Mouse (Mus musculus): ENCODE data around the gene Atp6v0d1. TPM values are rescaled to one million over a fixed set of nuclear protein-coding genes. Genes with fewer than 3 reads are reported as not detected.

Gene Atp6v0d1
- polyA plus RNA-seq, 1 experiment from 2014 or later = 146 TPM

- Histone ChIP-seq H3K27me3 (replicated peaks; ENCODE audit: insufficient read depth, low read length) (no peaks in the 10 kb centered on the region), H3K9me3 (ENCODE audit: low read length) (no peaks in the 10 kb centered on the region), H3K4me2 (replicated peaks; ENCODE audit: low read depth, low read length) (no peak overlapping the region), H3K4me3 (ENCODE audit: low read depth, low read length) (no peak overlapping the region), H3K27ac (ENCODE audit: low read length) (no peak overlapping the region), H3K36me3 (ENCODE audit: insufficient read depth, low read length) (no peaks in the 10 kb centered on the region), H3K4me1 (ENCODE audit: insufficient read depth, low read depth, low read length) (0 out of 2 replicates have a peak, but pooled peaks cover 4% of the 10 kb centered on the region), H3K9ac (replicated peaks; ENCODE audit: low read depth) (no peak overlapping the region)
- DNase-seq (ENCODE audit: low spot score) = no peak
- WGBS = 71% methylated on average over 5 of the region's 5 CpGs
- ATAC-seq = no peak
- no peak for TF ChIP-seq EP300 (IDR thresholded peaks at IDR 0.05)
- TF ChIP-seq CTCF (IDR thresholded peaks at IDR 0.05) = no peak
Observed at GRCm38 (mm10) chr8:105601301-105601700, 35.5 kb upstream of the Atp6v0d1 start.

GRCm38 (mm10) chr8:105598777-105599176 lies 32.9 kb upstream of the Atp6v0d1 start:
- H3K9me3 ChIP-seq (ENCODE audit: low read length) = no peaks in the 10 kb centered on the region
- H3K4me1 ChIP-seq (ENCODE audit: insufficient read depth, low read depth, low read length) = no peaks in the 10 kb centered on the region
- H3K4me3 ChIP-seq (ENCODE audit: low read depth, low read length) = no peak overlapping the region
- H3K4me2 ChIP-seq (replicated peaks; ENCODE audit: low read depth, low read length) = no peak overlapping the region
- no peak for ATAC-seq
- DNase-seq (ENCODE audit: low spot score) = no peak
- no peaks in the 10 kb centered on the region for H3K27me3 ChIP-seq (replicated peaks; ENCODE audit: insufficient read depth, low read length)
- H3K9ac ChIP-seq (replicated peaks; ENCODE audit: low read depth) = no peak overlapping the region
- TF ChIP-seq CTCF (IDR thresholded peaks at IDR 0.05) (no peak), EP300 (IDR thresholded peaks at IDR 0.05) (no peak)
- WGBS = 83% methylated on average over 6 of the region's 6 CpGs
- H3K36me3 ChIP-seq (ENCODE audit: insufficient read depth, low read length) = no peaks in the 10 kb centered on the region
- no peak overlapping the region for H3K27ac ChIP-seq (ENCODE audit: low read length)

GRCm38 (mm10) chr8:105596362-105597034 lies 30.7 kb upstream of the Atp6v0d1 start:
- Histone ChIP-seq H3K27me3 (replicated peaks; ENCODE audit: insufficient read depth, low read length) (no peaks in the 10 kb centered on the region), H3K9me3 (ENCODE audit: low read length) (no peaks in the 10 kb centered on the region), H3K27ac (ENCODE audit: low read length) (peak overlapping the region; percentile 73), H3K9ac (replicated peaks; ENCODE audit: low read depth) (0 out of 2 replicates have a peak overlapping the region, but pooled peaks have one; percentile 6), H3K4me2 (replicated peaks; ENCODE audit: low read depth, low read length) (peak overlapping the region; percentile 65), H3K4me3 (ENCODE audit: low read depth, low read length) (peak overlapping the region; percentile 15), H3K36me3 (ENCODE audit: insufficient read depth, low read length) (no peaks in the 10 kb centered on the region), H3K4me1 (ENCODE audit: insufficient read depth, low read depth, low read length) (no peaks in the 10 kb centered on the region)
- peak; percentile 84 for TF ChIP-seq CTCF (IDR thresholded peaks at IDR 0.05)
- TF ChIP-seq EP300 (IDR thresholded peaks at IDR 0.05) = peak; percentile 88
- 4% methylated on average over 14 of the region's 14 CpGs for WGBS
- peak; percentile 86 for DNase-seq (ENCODE audit: low spot score)
- peak; percentile 94 for ATAC-seq

- Histone ChIP-seq H3K9me3 (ENCODE audit: low read length) (no peaks in the 10 kb centered on the region), H3K27me3 (replicated peaks; ENCODE audit: insufficient read depth, low read length) (no peaks in the 10 kb centered on the region), H3K4me3 (ENCODE audit: low read depth, low read length) (no peak overlapping the region), H3K9ac (replicated peaks; ENCODE audit: low read depth) (no peak overlapping the region), H3K27ac (ENCODE audit: low read length) (no peak overlapping the region), H3K4me1 (ENCODE audit: insufficient read depth, low read depth, low read length) (no peaks in the 10 kb centered on the region), H3K36me3 (ENCODE audit: insufficient read depth, low read length) (no peaks in the 10 kb centered on the region), H3K4me2 (replicated peaks; ENCODE audit: low read depth, low read length) (no peak overlapping the region)
- TF ChIP-seq CTCF (IDR thresholded peaks at IDR 0.05) (no peak), EP300 (IDR thresholded peaks at IDR 0.05) (no peak)
- peak; percentile 44 for DNase-seq (ENCODE audit: low spot score)
- WGBS = 54% methylated on average over 18 of the region's 18 CpGs
- no peak for ATAC-seq
Observed at GRCm38 (mm10) chr8:105594451-105595242, 28.8 kb upstream of the Atp6v0d1 start.

- TF ChIP-seq EP300 (IDR thresholded peaks at IDR 0.05) = no peak
- no peak for TF ChIP-seq CTCF (IDR thresholded peaks at IDR 0.05)
- DNase-seq (ENCODE audit: low spot score) = peak; percentile 51
- H3K27ac ChIP-seq (ENCODE audit: low read length) = peak overlapping the region; percentile 59; the same call in 1 of the 2 replicates
- H3K27me3 ChIP-seq (replicated peaks; ENCODE audit: insufficient read depth, low read length) = no peaks in the 10 kb centered on the region
- no peaks in the 10 kb centered on the region for H3K36me3 ChIP-seq (ENCODE audit: insufficient read depth, low read length)
- no peak overlapping the region; the same call in 1 of the 2 replicates for H3K4me2 ChIP-seq (replicated peaks; ENCODE audit: low read depth, low read length)
- no peak overlapping the region for H3K4me3 ChIP-seq (ENCODE audit: low read depth, low read length)
- WGBS = 14% methylated on average over 15 of the region's 15 CpGs
- H3K4me1 ChIP-seq (ENCODE audit: insufficient read depth, low read depth, low read length) = no peaks in the 10 kb centered on the region
- H3K9ac ChIP-seq (replicated peaks; ENCODE audit: low read depth) = no peak overlapping the region
- no peaks in the 10 kb centered on the region for H3K9me3 ChIP-seq (ENCODE audit: low read length)
- no peak for ATAC-seq
Observed at GRCm38 (mm10) chr8:105593859-105594258, 28.0 kb upstream of the Atp6v0d1 start.

- Histone ChIP-seq H3K9me3 (ENCODE audit: low read length) (no peaks in the 10 kb centered on the region), H3K4me2 (replicated peaks; ENCODE audit: low read depth, low read length) (no peak overlapping the region), H3K4me3 (ENCODE audit: low read depth, low read length) (no peak overlapping the region), H3K9ac (replicated peaks; ENCODE audit: low read depth) (no peak overlapping the region), H3K27me3 (replicated peaks; ENCODE audit: insufficient read depth, low read length) (no peaks in the 10 kb centered on the region), H3K36me3 (ENCODE audit: insufficient read depth, low read length) (no peaks in the 10 kb centered on the region), H3K4me1 (ENCODE audit: insufficient read depth, low read depth, low read length) (no peaks in the 10 kb centered on the region), H3K27ac (ENCODE audit: low read length) (no peak overlapping the region)
- 58% methylated on average over 2 of the region's 2 CpGs for WGBS
- ATAC-seq = no peak
- peak; percentile 16 for DNase-seq (ENCODE audit: low spot score)
- TF ChIP-seq CTCF (IDR thresholded peaks at IDR 0.05) = no peak
- no peak for TF ChIP-seq EP300 (IDR thresholded peaks at IDR 0.05)
Observed at GRCm38 (mm10) chr8:105592431-105592830, 26.6 kb upstream of the Atp6v0d1 start.

All from lung, postnatal 0 days (tissue).